Mouse (Mus musculus) thymus, postnatal 4 days (tissue): ENCODE results near the gene Mapkapk3.

Experiments
- DNase-seq: peaks from one replicate; pipeline ENCODE4 v3.0.0; 2021

Mapkapk3 gene

GRCm38 (mm10) chr9:107289211-107290076 is at the start of gene Mapkapk3:
Gene Mapkapk3, minus strand, starts transcription at chr9:107289877.
- DNase-seq, result peak; percentile 93

GRCm38 (mm10) chr9:107338172-107338883 is 48.7 kb upstream of the Mapkapk3 start, which contains the start of gene Hemk1:
Gene Hemk1, minus strand, starts transcription at chr9:107338350.
- DNase-seq, result peak; percentile 85

DNA sequence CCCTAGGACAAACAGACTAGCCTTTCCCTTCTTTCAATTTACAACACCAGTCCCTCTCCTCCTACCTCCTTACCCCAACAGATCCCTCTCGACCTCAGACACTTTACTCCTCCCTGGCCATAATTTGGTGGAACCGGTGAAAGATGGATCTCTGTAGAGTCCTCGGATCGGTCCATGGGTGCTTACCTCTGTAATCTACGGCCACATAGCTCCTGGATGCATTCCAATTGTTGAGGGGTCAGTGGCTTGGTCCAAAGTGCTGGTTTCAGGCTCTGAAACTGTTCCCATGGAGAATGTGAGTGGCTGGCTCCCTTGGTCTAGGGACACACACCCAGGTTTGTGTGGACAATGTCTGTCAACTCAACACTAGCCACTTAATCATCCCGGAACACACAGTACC is 46.7 kb upstream of the Mapkapk3 start:
- no peak for DNase-seq

GRCm38 (mm10) chr9:107335909-107336308 is 46.2 kb upstream of the Mapkapk3 start:
- peak; percentile 85 for DNase-seq

- DNase-seq, result no peak
Observed at GRCm38 (mm10) chr9:107335046-107335445, 45.4 kb upstream of the Mapkapk3 start.

DNA sequence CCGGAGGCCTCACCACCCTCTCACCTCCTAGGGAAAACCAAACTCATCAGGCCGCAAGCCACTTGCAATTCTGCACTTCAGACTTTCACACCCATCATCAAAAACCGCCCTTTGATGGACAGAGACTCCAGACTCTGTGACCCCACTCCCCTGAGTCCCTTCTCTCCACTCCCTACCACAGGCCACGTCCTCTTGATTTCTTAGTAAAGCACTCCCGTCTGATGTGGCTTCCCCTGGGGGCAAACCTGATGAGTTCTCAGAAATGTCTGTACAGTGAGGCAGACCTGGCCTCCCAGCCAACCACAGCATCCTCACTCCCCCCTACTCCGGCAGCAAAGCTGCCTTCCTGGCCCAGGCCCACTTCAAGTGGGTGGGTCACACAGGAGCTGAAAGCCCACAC is 44.7 kb upstream of the Mapkapk3 start:
- peak; percentile 45 for DNase-seq

GRCm38 (mm10) chr9:107333686-107334085 is 44.0 kb upstream of the Mapkapk3 start:
- DNase-seq, result no peak

DNA sequence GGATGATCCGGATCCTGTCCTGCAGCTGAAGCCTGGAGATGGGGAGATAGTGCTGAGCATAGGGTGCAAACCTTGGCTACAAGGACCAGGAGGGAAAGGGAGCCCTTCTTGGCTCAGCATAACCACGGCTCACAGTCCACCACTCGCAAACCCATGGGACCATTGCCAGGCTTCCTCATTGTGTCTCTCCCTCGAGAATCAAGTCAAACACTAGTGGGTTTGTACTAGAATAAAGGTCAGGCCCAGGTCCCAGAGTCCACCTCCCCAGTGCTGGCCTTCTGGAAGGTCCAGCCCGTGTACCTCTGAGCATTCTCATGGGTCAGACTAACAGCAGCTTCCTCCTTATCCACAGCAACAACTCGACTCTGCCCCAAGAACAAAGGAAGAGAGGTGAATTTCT is 41.1 kb upstream of the Mapkapk3 start:
- DNase-seq, result no peak

DNA sequence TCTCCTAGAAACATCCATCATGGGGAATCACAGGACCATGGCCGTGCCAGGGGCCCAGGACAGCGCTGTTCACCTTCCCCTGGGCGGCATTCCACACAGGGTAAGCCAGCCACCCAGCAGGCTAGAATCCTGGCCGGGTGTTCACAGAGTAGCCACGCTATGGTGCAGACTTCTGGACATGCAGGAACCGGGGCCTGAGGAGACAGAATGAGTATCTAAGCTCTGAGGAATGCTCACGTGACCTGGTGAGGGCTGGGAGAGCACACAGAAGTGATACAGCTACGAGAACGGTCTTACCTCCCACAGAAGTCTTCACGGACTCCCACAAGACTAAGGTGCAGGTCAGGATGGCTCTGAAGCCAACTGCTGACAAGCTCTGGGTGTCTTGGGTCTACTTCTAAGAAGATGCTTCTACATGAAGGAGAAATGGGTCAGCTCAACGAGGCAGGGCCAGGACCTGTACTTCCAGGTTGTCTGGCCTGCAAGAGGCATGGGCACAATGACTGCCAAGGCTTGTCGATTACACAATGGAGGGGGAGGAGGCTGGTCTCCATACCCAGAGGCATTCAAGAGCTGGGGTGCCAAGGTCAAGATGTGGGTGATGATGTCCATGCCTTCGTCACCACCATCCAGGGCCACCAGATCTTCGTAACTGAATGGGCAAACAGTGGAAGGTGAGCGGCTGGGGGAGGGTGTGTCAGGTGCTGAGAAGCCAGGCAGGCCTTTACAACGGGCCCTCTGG is 38.4 kb upstream of the Mapkapk3 start:
- DNase-seq, result no peak

- no peak for DNase-seq
Observed at GRCm38 (mm10) chr9:107325904-107326303, 36.2 kb upstream of the Mapkapk3 start.

- no peak for DNase-seq
Observed at GRCm38 (mm10) chr9:107324799-107325561, 35.3 kb upstream of the Mapkapk3 start.

DNA sequence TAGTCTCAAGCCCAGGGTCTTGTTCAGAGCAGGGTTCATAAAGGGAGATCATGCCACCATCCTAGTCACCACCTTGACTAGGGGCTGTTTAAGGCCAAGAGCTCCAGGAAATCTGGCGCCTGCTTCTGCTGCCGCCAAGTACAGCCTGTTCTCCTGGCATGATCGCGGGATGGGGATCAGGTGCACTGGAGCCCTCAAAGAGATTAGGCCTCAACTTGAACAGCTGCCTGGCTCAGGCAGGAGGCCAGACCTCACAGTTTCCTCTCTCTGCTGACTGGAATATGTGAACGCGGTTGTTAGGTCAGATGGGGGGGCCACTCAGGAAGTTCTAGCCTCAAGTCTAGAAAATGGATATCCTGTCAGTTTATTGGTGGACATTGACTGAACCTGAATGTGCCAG is 33.9 kb upstream of the Mapkapk3 start:
- peak; percentile 42 for DNase-seq

GRCm38 (mm10) chr9:107322461-107323050 is 32.9 kb upstream of the Mapkapk3 start:
- no peak for DNase-seq

- DNase-seq, result no peak
Observed at GRCm38 (mm10) chr9:107315791-107316190, 26.1 kb upstream of the Mapkapk3 start.

GRCm38 (mm10) chr9:107313926-107314325 is 24.2 kb upstream of the Mapkapk3 start:
- no peak for DNase-seq

GRCm38 (mm10) chr9:107312811-107313584 is 23.3 kb upstream of the Mapkapk3 start:
- peak; percentile 72 for DNase-seq

DNA sequence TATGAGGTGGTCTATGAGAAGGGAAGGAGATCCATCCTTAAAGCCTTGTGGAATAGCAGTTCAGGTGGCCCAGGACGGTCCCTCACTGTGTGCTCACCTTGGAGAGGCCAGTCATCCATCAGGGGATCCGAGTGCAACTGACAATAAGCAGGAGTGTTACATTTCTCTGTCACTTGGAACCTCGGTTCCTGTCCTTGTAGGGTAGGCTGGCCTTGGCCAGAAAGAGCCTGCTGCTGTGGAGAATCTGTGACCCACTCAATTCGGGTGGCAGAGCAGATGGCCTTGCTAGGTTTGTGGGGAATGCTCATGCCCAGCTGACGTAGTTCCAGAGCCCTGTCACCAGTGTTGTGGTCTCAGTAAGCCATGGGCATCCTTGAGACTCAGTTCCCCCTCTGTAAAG is 19.9 kb upstream of the Mapkapk3 start:
- DNase-seq, result no peak

- no peak for DNase-seq
Observed at GRCm38 (mm10) chr9:107309171-107309570, 19.5 kb upstream of the Mapkapk3 start.

- DNase-seq, result no peak
Observed at GRCm38 (mm10) chr9:107308346-107309000, 18.8 kb upstream of the Mapkapk3 start.

- no peak for DNase-seq
Observed at GRCm38 (mm10) chr9:107307886-107308285, 18.2 kb upstream of the Mapkapk3 start.
